Mouse (Mus musculus) hindbrain, embryonic 16.5 days (tissue): ENCODE measurements around the gene Rpusd2. TPM values are rescaled to one million over a fixed set of nuclear protein-coding genes. Genes with fewer than 3 reads are reported as not detected.
A peak's percentile ranks its signal among the peaks of the same experiment; 100 is the strongest.

Source experiments
- ATAC-seq: fragments of 200-750 bp; cut with Nextera tagmentation; 2 replicates; pipeline ENCODE4 v1.8.0; 2017; ENCODE audit warnings: moderate TSS enrichment, moderate library complexity
- H3K27ac ChIP-seq: fragments of 300-500 bp; sonication (generic); 2 replicates; pipeline ENCODE4 v1.5.1; 2014; ENCODE audit warnings: low read depth, mild to moderate bottlenecking, control low read depth, low read length, moderate library complexity
- H3K27me3 ChIP-seq: fragments of 300-500 bp; sonication (generic); replicated peaks from 2 replicates; pipeline ENCODE4 v1.6.1; 2014; ENCODE audit warnings: low read length; ENCODE audit not compliant: control insufficient read depth, insufficient read depth
- H3K36me3 ChIP-seq: fragments of 300-500 bp; sonication (generic); 2 replicates; pipeline ENCODE4 v1.6.1; 2014; ENCODE audit warnings: mild to moderate bottlenecking, low read length, moderate library complexity, mixed read lengths; ENCODE audit not compliant: control insufficient read depth, insufficient read depth
- H3K4me1 ChIP-seq: fragments of 300-500 bp; sonication (generic); 2 replicates; pipeline ENCODE4 v1.6.1; 2014; ENCODE audit warnings: low read depth, low read length; ENCODE audit not compliant: control insufficient read depth, insufficient read depth
- H3K4me2 ChIP-seq: fragments of 300-500 bp; sonication (generic); 2 replicates; pipeline ENCODE4 v1.6.1; 2014; ENCODE audit warnings: mild to moderate bottlenecking, low read length, control low read depth, moderate library complexity
- H3K4me3 ChIP-seq: fragments of 300-500 bp; sonication (generic); 2 replicates; pipeline ENCODE4 v1.5.1; 2014; ENCODE audit warnings: mild to moderate bottlenecking, low read length, control low read depth, moderate library complexity
- H3K9ac ChIP-seq: fragments of 300-500 bp; sonication (generic); 2 replicates; pipeline ENCODE4 v1.6.1; 2014; ENCODE audit warnings: low read depth, mild to moderate bottlenecking, control low read depth, low read length, moderate library complexity
- H3K9me3 ChIP-seq: fragments of 300-500 bp; sonication (generic); 2 replicates; pipeline ENCODE4 v1.6.1; 2014; ENCODE audit warnings: mild to moderate bottlenecking, low read length, moderate library complexity; ENCODE audit not compliant: control insufficient read depth
- WGBS: fragments of 180-500 bp; shearing (Covaris S2); extraction: QIAGEN DNeasy Blood & Tissue Kit; methylation state at CpG from one replicate; pipeline ENCODE4 v1.1.7; 2014; 5-methylcytosine and 5-hydroxymethylcytosine counted together
- polyA plus RNA-seq: library from polyadenylated mRNA; unstranded; fragments of >200 nt; fragmentation: Nextera tagmentation; extraction: Ambion mirVana; gene quantifications from 2 replicates; pipeline ENCODE4 v1.2.1, GENCODE M21; 2015

Gene Rpusd2
- polyA plus RNA-seq, 1 experiment from 2014 or later = 3.7 TPM

DNA sequence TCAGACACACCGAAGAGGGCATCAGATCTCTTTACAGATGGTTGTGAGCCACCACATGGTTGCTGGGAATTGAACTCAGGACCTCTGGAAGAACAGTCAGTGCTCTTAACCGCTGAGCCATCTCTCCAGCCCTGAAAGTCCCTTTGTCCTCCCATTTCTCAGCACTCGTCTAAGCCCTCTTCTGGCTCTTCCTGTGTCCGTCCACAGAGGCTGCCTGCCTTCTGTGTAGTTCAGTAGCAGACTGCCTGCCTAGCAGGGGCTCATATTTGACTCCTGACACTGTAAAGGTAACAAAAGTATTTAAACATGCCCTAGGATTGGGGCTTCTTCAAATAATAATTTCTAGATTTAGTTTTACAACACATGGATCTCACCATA is 9.4 kb upstream of the Rpusd2 start:
- H3K36me3 ChIP-seq = peaks cover 20% of the 10 kb centered on the region

DNA sequence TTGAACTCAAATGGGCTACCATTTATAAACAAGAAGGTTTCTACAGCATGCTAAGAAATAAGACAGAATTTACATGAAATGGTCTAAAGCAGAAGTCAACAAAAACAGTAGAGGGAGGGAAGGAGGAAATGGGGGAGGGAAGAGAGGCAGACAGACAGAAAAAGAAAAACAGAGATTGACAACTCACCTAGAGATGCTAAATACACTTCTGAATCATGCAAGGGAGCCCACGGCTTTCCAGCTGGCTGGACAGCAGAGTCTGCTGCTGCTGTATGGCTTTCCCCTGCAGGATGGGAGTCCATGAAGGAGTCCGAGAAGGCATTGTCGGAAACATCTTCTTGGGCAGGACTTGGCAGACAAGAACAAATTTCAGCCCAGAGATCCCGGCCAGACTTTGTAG is 7.6 kb upstream of the Rpusd2 start:
- H3K4me2 ChIP-seq = no peak overlapping the region
- H3K4me1 ChIP-seq = peaks cover 10% of the 10 kb centered on the region
- WGBS = 94% methylated on average over 4 of the region's 4 CpGs
- H3K9me3 ChIP-seq = no peaks in the 10 kb centered on the region
- no peak overlapping the region for H3K9ac ChIP-seq
- peaks cover 8% of the 10 kb centered on the region for H3K36me3 ChIP-seq
- H3K27ac ChIP-seq = no peak overlapping the region
- ATAC-seq = no peak
- H3K27me3 ChIP-seq = no peaks in the 10 kb centered on the region
- no peak overlapping the region for H3K4me3 ChIP-seq

More for the DNA sequence above, 9.4 kb upstream of the Rpusd2 start:
- H3K27ac ChIP-seq = no peak overlapping the region
- no peaks in the 10 kb centered on the region for H3K27me3 ChIP-seq
- H3K4me2 ChIP-seq = no peak overlapping the region
- H3K9me3 ChIP-seq = no peaks in the 10 kb centered on the region
- H3K4me1 ChIP-seq = peaks cover 10% of the 10 kb centered on the region
- no peak for ATAC-seq
- WGBS = 78% methylated on average over 4 of the region's 4 CpGs
- H3K9ac ChIP-seq = no peak overlapping the region
- no peak overlapping the region for H3K4me3 ChIP-seq

DNA sequence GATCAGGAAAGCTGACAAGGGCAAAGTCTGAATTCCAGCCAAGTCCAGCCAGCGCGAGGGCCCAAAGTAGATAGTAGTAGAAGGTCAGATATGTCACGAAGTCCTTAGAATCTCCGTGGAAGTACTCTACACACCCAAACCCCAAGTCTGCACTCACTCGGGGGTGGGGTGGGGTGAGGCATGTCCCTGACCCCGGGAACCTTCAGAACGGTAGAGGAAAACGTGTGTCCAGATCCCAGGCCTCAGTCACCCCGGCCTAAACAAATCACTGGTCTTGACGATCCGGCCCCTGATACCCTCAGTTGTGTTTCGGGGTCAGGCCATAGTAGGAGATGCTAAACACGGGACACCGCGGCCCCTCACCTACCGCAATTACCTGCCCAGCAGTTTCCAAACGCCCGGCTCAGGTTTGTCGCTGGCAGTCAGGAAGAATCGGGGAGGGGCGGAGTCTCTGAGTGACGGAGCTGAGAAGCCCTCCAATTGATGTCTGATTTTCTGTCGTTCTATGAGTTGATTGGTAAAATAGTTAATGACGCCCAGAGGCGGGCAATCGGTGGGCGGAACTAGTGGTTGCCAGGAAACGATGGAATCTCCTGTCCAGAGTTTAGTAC is 5.5 kb upstream of the Rpusd2 start, which contains the start of gene Ccdc32:
Gene Ccdc32 (minus strand): TSS at position 453 of the 611 bp plus-strand sequence.
- WGBS = under 1% methylated on average over 28 of the region's 28 CpGs

DNA sequence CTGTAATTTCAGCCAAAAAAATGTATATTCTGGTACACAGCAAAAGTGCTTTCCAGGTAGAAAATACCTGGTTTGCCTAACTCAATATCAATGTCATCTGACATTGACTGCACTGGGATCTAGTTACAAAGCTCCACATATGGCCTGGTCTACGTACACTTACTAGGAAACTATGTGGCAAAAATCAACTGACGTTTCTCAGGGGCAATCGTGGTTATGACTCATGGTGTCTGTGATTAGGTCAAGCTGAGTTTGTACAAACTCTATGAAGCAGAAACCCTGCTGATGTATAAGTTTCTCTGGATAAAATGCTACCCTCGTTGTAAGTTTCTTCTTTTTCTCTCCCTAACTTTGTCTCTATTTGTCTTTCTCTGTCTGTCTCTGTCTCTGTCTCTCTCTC is 2.4 kb upstream of the Rpusd2 start:
- no peak overlapping the region for H3K9ac ChIP-seq
- no peak overlapping the region for H3K27ac ChIP-seq
- H3K9me3 ChIP-seq = no peaks in the 10 kb centered on the region
- WGBS = 74% methylated on average over 4 of the region's 4 CpGs
- H3K4me3 ChIP-seq = no peak overlapping the region
- H3K27me3 ChIP-seq = no peaks in the 10 kb centered on the region
- peaks cover 22% of the 10 kb centered on the region for H3K4me1 ChIP-seq
- ATAC-seq = no peak
- 0 out of 2 replicates have a peak, but pooled peaks cover under 1% of the 10 kb centered on the region for H3K36me3 ChIP-seq
- H3K4me2 ChIP-seq = no peak overlapping the region

More for the DNA sequence above, 5.5 kb upstream of the Rpusd2 start, which contains the start of gene Ccdc32:
- peaks cover 6% of the 10 kb centered on the region; the same call in 1 of the 2 replicates for H3K36me3 ChIP-seq
- H3K4me1 ChIP-seq = peaks cover 10% of the 10 kb centered on the region
- H3K27ac ChIP-seq = no peak within 1 kb of the TSS
- H3K9me3 ChIP-seq = no peaks in the 10 kb centered on the region
- H3K4me3 ChIP-seq = peak within 1 kb of the TSS; percentile 69
- peak within 1 kb of the TSS; percentile 75 for H3K9ac ChIP-seq
- H3K4me2 ChIP-seq = peak within 1 kb of the TSS; percentile 82
- no peaks in the 10 kb centered on the region for H3K27me3 ChIP-seq
- ATAC-seq = peak; percentile 98

DNA sequence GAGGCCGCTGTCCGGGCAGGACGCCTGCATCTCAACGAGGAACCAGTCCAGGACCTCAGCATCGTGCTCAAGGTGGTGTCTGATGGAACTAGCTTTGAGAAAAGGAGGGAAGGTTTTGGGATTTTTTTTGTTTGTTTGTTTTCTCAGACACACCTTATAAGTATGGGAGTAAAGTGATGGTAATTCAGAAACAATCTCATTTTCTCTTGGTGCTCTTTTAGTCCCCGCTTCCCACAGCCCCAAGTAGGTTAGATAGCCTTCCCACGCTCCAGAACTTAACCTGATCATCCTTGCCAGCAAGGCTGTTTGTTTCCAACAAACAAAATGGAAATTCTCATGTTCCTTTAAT is 781 bp downstream of the Rpusd2 start:
- peak overlapping the region; percentile 70; the same call in 1 of the 2 replicates for H3K27ac ChIP-seq
- H3K9ac ChIP-seq = peak overlapping the region; percentile 63
- H3K4me1 ChIP-seq = peaks cover 12% of the 10 kb centered on the region
- no peaks in the 10 kb centered on the region for H3K9me3 ChIP-seq
- no peaks in the 10 kb centered on the region for H3K27me3 ChIP-seq
- peak overlapping the region; percentile 59 for H3K4me3 ChIP-seq
- ATAC-seq = no peak
- WGBS = 10% methylated on average over 7 of the region's 7 CpGs
- peaks cover 10% of the 10 kb centered on the region for H3K36me3 ChIP-seq
- peak overlapping the region; percentile 67 for H3K4me2 ChIP-seq

DNA sequence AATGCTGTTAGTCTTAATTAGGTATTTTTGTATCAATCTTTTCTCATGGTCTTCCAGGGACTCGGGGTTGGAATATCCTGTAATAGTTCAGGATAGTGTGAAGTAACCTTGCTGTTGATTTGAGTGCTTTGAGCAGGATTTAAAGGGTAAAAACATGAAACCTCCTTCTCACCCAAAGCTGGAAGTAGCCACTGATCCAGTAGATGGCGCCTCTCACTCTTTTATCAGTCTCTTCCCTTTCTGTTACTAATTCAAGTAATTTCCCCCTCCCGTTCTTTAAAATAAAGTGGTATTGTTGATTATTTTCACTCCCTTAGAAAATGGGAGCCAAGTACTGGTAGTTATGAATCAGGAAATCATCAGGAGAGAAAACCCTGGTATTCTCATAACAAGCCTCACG is 6.3 kb downstream of the Rpusd2 start:
- H3K4me1 ChIP-seq = peaks cover 1% of the 10 kb centered on the region
- H3K27ac ChIP-seq = no peak overlapping the region
- no peaks in the 10 kb centered on the region for H3K9me3 ChIP-seq
- H3K9ac ChIP-seq = no peak overlapping the region
- no peaks in the 10 kb centered on the region for H3K27me3 ChIP-seq
- no peak overlapping the region for H3K4me3 ChIP-seq
- no peak for ATAC-seq
- peaks cover 10% of the 10 kb centered on the region for H3K36me3 ChIP-seq
- H3K4me2 ChIP-seq = no peak overlapping the region
- 54% methylated on average over 4 of the region's 4 CpGs for whole genome bisulfite sequencing

DNA sequence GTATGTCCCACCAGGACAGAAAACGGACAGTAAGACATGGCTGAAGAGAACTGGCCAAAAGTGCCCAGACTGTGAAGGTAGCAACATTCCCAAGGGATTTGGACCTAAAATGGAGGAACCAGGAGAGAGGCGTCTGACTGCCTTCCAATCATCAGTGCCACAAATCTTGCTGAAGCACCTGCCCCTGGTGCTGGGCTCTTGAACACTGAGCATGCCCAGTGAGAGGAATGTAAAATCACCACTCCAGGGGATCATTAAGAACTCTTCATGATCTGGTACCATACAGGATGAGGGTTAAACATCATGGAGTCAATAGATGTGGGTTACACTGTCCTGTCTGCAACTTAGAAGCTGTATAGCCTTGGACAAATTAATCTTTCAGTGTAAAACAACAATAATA is 10.6 kb downstream of the Rpusd2 start:
- Histone ChIP-seq H3K4me1 (peaks cover 5% of the 10 kb centered on the region), H3K9ac (no peak overlapping the region), H3K9me3 (no peaks in the 10 kb centered on the region), H3K27ac (no peak overlapping the region), H3K4me3 (no peak overlapping the region), H3K27me3 (no peaks in the 10 kb centered on the region), H3K4me2 (no peak overlapping the region), H3K36me3 (no peaks in the 10 kb centered on the region)
- 85% methylated on average over 2 of the region's 2 CpGs for WGBS
- ATAC-seq = no peak

DNA sequence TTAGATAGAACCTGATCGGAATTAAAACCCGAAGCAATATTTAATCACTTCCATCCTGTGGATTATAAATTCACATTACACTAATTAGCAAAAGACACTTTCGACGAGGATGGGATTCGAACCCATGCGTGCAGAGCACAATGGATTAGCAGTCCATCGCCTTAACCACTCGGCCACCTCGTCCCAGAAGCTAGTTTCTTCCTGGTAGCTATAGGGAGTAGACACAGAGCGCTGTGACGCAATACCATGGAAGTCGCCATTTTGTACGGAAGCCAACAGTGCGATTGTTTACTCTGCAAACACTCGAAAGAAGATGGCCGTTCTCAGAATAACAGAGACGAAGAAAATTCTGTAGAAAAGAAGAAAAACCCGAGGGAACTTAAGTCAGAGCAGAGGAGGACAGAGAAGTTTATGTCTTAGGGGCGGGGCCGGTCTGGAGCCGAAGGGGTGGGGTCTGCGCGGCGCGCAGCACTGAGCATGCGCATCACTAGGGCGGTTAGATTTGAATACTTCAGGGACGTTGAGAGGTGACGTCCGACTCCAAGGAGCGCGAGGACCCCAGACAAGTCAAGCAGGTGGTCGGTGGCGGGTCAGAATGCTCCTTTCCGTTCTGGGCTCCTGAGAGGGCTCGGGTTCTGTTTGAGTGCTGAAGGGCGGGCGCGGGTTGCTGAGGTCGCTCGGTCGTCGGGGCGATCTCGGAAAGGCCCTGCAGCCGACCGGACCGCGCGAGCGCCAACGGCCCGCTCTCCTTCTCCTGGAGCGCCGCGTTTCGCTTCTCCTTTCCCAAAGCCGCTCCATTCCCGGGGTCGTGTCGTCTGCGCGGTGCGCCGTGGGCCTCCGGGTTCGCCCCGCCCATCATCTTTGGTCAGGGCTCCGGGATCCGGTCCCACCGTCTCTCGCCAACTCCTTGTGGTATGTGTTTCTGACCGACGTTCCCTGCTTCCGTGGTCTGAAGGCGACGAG is 12.3 kb downstream of the Rpusd2 start, which contains the start of gene Knl1:
Gene Knl1 (plus strand): TSS at position 471 of the 963 bp plus-strand sequence.
- peak; percentile 98 for ATAC-seq
- Histone ChIP-seq H3K9me3 (no peaks in the 10 kb centered on the region), H3K4me3 (peak within 1 kb of the TSS; percentile 89), H3K27me3 (no peaks in the 10 kb centered on the region), H3K36me3 (no peaks in the 10 kb centered on the region), H3K4me1 (peaks cover 5% of the 10 kb centered on the region), H3K4me2 (peak within 1 kb of the TSS; percentile 83), H3K27ac (peak within 1 kb of the TSS; percentile 83), H3K9ac (peak within 1 kb of the TSS; percentile 62)
- under 1% methylated on average over 72 of the region's 77 CpGs for WGBS

DNA sequence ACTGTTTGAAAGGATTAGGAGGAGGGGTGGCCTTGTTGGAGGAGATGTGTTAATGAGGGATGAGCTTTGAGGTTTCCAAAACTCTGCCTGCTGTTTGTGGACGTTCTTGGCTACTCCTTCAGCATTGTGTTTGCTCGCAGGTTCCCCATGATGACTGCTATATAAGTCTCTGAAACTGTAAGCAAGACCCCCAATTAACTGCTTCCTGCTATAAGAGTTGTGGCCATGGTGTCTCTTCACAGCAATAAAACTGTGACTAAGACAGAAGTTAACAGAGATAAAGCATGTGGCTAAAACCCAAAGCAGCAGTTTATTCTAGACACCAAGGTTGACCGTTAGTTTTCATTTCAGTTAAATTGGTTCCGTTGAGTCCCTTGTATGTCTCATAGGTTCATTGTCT is 13.3 kb downstream of the Rpusd2 start:
- ATAC-seq = no peak
- Histone ChIP-seq H3K4me3 (peak overlapping the region; percentile 89), H3K9ac (no peak overlapping the region; the same call in 1 of the 2 replicates), H3K36me3 (no peaks in the 10 kb centered on the region), H3K27ac (no peak overlapping the region), H3K27me3 (no peaks in the 10 kb centered on the region), H3K4me2 (peak overlapping the region; percentile 83), H3K9me3 (no peaks in the 10 kb centered on the region), H3K4me1 (peaks cover 5% of the 10 kb centered on the region)
- WGBS = 20% methylated on average over 4 of the region's 4 CpGs
